Mouse (Mus musculus): ENCODE results near the gene Mtfr1l. TPM values are rescaled to one million over a fixed set of nuclear protein-coding genes. Genes with fewer than 3 reads are reported as not detected.

Mtfr1l gene
- polyA plus RNA-seq, 1 experiment from 2014 or later: 151 TPM

Small RNA genes within 50 kb of the gene (microRNA-seq; reads per million reads assigned to microRNA genes)
- not detected for gene Mir6403

Other genes starting within 250 kb of the Mtfr1l start
- 14.9 and 18.1 TPM in 2 replicates for gene Pdik1l, start 247.5 kb downstream of the Mtfr1l start, polyA plus RNA-seq (2016; fragmentation: Nextera tagmentation; extraction: Ambion mirVana)
- 90.7 and 93.9 TPM in 2 replicates for gene Trim63, start 220.3 kb downstream of the Mtfr1l start, polyA plus RNA-seq (2016; fragmentation: Nextera tagmentation; extraction: Ambion mirVana)
- 0.42 and 0.44 TPM in 2 replicates for gene Slc30a2, start 192.2 kb downstream of the Mtfr1l start, polyA plus RNA-seq (2016; fragmentation: Nextera tagmentation; extraction: Ambion mirVana)
- gene Extl1, start 151.5 kb downstream of the Mtfr1l start, polyA plus RNA-seq (2016; fragmentation: Nextera tagmentation; extraction: Ambion mirVana): 3.1 TPM in 2 replicates
- 10.1 and 10.7 TPM in 2 replicates for gene Pafah2, start 139.1 kb downstream of the Mtfr1l start, polyA plus RNA-seq (2016; fragmentation: Nextera tagmentation; extraction: Ambion mirVana)
- 924 and 950 TPM in 2 replicates for gene Stmn1, start 67.1 kb downstream of the Mtfr1l start, polyA plus RNA-seq (2016; fragmentation: Nextera tagmentation; extraction: Ambion mirVana)
- gene Paqr7, start 38.7 kb downstream of the Mtfr1l start, polyA plus RNA-seq (2016; fragmentation: Nextera tagmentation; extraction: Ambion mirVana): 12.3 and 12.9 TPM in 2 replicates
- 11.4 and 12.0 TPM in 2 replicates for gene Aunip, start 24.4 kb downstream of the Mtfr1l start, polyA plus RNA-seq (2016; fragmentation: Nextera tagmentation; extraction: Ambion mirVana)
- 31.7 and 31.9 TPM in 2 replicates for gene Selenon, start 16.8 kb upstream of the Mtfr1l start, polyA plus RNA-seq (2016; fragmentation: Nextera tagmentation; extraction: Ambion mirVana)
- 11.6 and 12.2 TPM in 2 replicates for gene Man1c1, start 168.9 kb upstream of the Mtfr1l start, polyA plus RNA-seq (2016; fragmentation: Nextera tagmentation; extraction: Ambion mirVana)
- gene Ldlrap1, start 232.6 kb upstream of the Mtfr1l start, polyA plus RNA-seq (2016; fragmentation: Nextera tagmentation; extraction: Ambion mirVana): 16.5 and 17.8 TPM in 2 replicates